Mouse (Mus musculus) v-Abl transformed pro-B cells (cell line): ENCODE data around the gene Ttyh1.

Experiments used
- in situ Hi-C, 2 experiments: fragments of 400-800 bp; cut with MboI; formaldehyde crosslinking; loops; one replicate each; pipeline ENCODE4 v1.15.1; 2025; ENCODE audit not compliant: unreplicated experiment in 2 of 2

The Ttyh1 gene

GRCm38 (mm10) chr7:4137746-4138145 is 18.5 kb downstream of the Ttyh1 start:
- in situ Hi-C loops: loop anchor here (5.0 to 25.0 kb wide), 5 partner anchors 443 to 800 kb away; partner anchors contain the start of genes Ndufa3 (in 2 of the 2), Oscar (in 2 of the 2), Ssc5d (in 2 of the 2) and Ube2s (in 2 of the 2)

- in situ Hi-C loops: loop anchor here (5.0 to 25.0 kb wide), 5 partner anchors 443 to 799 kb away; partner anchors contain the start of genes Ndufa3 (in 2 of the 2), Oscar (in 2 of the 2), Ssc5d (in 2 of the 2) and Ube2s (in 2 of the 2)
Measured at GRCm38 (mm10) chr7:4138181-4138580, 19.0 kb downstream of the Ttyh1 start.

- in situ Hi-C loops: loop anchor here (5.0 to 25.0 kb wide), 5 partner anchors 444 to 799 kb away; partner anchors contain the start of genes Ndufa3 (in 2 of the 2), Oscar (in 2 of the 2), Ssc5d (in 2 of the 2) and Ube2s (in 2 of the 2)
Measured at GRCm38 (mm10) chr7:4138671-4139070, 19.5 kb downstream of the Ttyh1 start.

- in situ Hi-C loops: loop anchor here (5.0 to 25.0 kb wide), 5 partner anchors 445 to 798 kb away; partner anchors contain the start of genes Ndufa3 (in 2 of the 2), Oscar (in 2 of the 2), Ssc5d (in 2 of the 2) and Ube2s (in 2 of the 2)
Measured at GRCm38 (mm10) chr7:4139391-4139790, 20.2 kb downstream of the Ttyh1 start.

GRCm38 (mm10) chr7:4141648-4142325 is 22.6 kb downstream of the Ttyh1 start:
- in situ Hi-C loops: loop anchor here (10.0 to 25.0 kb wide), 4 partner anchors 447 to 796 kb away; partner anchors contain the start of genes Ssc5d (in 2 of the 2), Ube2s (in 2 of the 2), Mboat7 (in 1 of the 2) and Tmem86b (in 1 of the 2)

GRCm38 (mm10) chr7:4142796-4143445 is 23.7 kb downstream of the Ttyh1 start:
- in situ Hi-C loops: loop anchor here (10.0 to 25.0 kb wide), 4 partner anchors 448 to 794 kb away; partner anchors contain the start of genes Ssc5d (in 2 of the 2), Ube2s (in 2 of the 2), Mboat7 (in 1 of the 2) and Tmem86b (in 1 of the 2)

- in situ Hi-C loops: loop anchor here (10.0 to 25.0 kb wide), 4 partner anchors 449 to 794 kb away; partner anchors contain the start of genes Ssc5d (in 2 of the 2), Ube2s (in 2 of the 2), Mboat7 (in 1 of the 2) and Tmem86b (in 1 of the 2)
Measured at GRCm38 (mm10) chr7:4143506-4143905, 24.3 kb downstream of the Ttyh1 start.

GRCm38 (mm10) chr7:4144046-4144445 is 24.8 kb downstream of the Ttyh1 start:
- in situ Hi-C loops: loop anchor here (10.0 to 25.0 kb wide), 4 partner anchors 449 to 793 kb away; partner anchors contain the start of genes Ssc5d (in 2 of the 2), Ube2s (in 2 of the 2), Mboat7 (in 1 of the 2) and Tmem86b (in 1 of the 2)

- in situ Hi-C loops: loop anchor here (5.0 to 25.0 kb wide), 5 partner anchors 282 to 792 kb away; partner anchors contain the start of genes Ssc5d (in 2 of the 2), Ube2s (in 2 of the 2), Mboat7 (in 1 of the 2) and Tmem86b (in 1 of the 2)
Measured at GRCm38 (mm10) chr7:4144766-4145551, 25.8 kb downstream of the Ttyh1 start.

GRCm38 (mm10) chr7:4145552-4146190 is 26.5 kb downstream of the Ttyh1 start:
- in situ Hi-C loops: loop anchor here (5.0 to 25.0 kb wide), 5 partner anchors 282 to 792 kb away; partner anchors contain the start of genes Ssc5d (in 2 of the 2), Ube2s (in 2 of the 2), Mboat7 (in 1 of the 2) and Tmem86b (in 1 of the 2)

- in situ Hi-C loops: loop anchor here (5.0 to 25.0 kb wide), 5 partner anchors 281 to 791 kb away; partner anchors contain the start of genes Ssc5d (in 2 of the 2), Ube2s (in 2 of the 2), Mboat7 (in 1 of the 2) and Tmem86b (in 1 of the 2)
Measured at GRCm38 (mm10) chr7:4146241-4147180, 27.3 kb downstream of the Ttyh1 start.

GRCm38 (mm10) chr7:4147371-4147770 is 28.2 kb downstream of the Ttyh1 start:
- in situ Hi-C loops: loop anchor here (5.0 to 25.0 kb wide), 5 partner anchors 280 to 790 kb away; partner anchors contain the start of genes Ssc5d (in 2 of the 2), Ube2s (in 2 of the 2), Mboat7 (in 1 of the 2) and Tmem86b (in 1 of the 2)

GRCm38 (mm10) chr7:4147836-4148235 is 28.6 kb downstream of the Ttyh1 start:
- in situ Hi-C loops: loop anchor here (5.0 to 25.0 kb wide), 5 partner anchors 279 to 789 kb away; partner anchors contain the start of genes Ssc5d (in 2 of the 2), Ube2s (in 2 of the 2), Mboat7 (in 1 of the 2) and Tmem86b (in 1 of the 2)

GRCm38 (mm10) chr7:4148341-4149208 is 29.4 kb downstream of the Ttyh1 start:
- in situ Hi-C loops: loop anchor here (5.0 to 25.0 kb wide), 5 partner anchors 279 to 789 kb away; partner anchors contain the start of genes Ssc5d (in 2 of the 2), Ube2s (in 2 of the 2), Mboat7 (in 1 of the 2) and Tmem86b (in 1 of the 2)

GRCm38 (mm10) chr7:4149209-4150054 is 30.2 kb downstream of the Ttyh1 start:
- in situ Hi-C loops: loop anchor here (5.0 to 25.0 kb wide), 5 partner anchors 278 to 788 kb away; partner anchors contain the start of genes Ssc5d (in 2 of the 2), Ube2s (in 2 of the 2), Mboat7 (in 1 of the 2) and Tmem86b (in 1 of the 2)
